Mouse (Mus musculus) mesoderm, embryonic 11.5 days (tissue): Measurements from ENCODE around the gene Olfr125.

Source experiments
- DNase-seq: peaks from one replicate; pipeline ENCODE4 v3.0.0-alpha.2; 2012; ENCODE audit warnings: low read depth, low spot score

Gene Olfr125

DNA sequence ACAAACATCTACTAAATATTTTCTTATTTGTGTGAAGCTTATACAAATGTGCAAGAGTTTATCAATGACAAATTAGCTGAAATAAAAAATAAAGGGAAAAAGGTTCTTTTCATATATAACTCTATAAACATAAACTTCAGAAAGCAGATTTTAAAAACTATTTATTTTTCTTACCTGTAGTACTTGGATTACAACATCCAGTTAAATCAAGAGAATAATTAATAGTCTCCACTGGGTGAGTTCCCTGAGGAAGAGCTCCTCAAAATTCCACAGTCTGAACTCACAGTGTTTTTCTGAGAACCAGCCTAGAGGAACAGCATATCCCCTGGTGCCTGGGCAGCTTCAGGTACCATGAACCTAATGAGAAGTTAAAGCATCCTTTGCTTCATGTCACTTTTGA, at the start of gene Olfr125:
TSS of gene Olfr125 (plus strand) at position 301 of the 400 bp plus-strand sequence.
- no peak for DNase-seq

DNA sequence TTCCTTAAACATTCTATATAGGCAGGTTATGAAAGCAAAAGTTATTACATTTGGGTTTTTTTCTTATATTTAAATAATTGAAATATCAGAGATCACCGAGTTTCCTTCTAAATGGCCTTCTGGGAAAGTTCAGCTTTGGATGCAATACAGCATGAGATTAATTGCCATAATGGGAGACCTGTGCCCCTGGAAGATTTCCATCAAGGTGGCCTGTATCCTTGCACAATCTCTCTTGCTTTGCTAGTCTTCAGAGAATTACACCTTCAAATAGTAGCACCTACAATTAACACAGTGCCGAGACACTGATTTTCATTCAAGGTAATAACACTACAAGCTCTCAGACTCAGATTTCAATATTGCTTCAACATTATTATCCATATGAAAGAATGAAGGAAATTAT, 39.5 kb upstream of the Olfr125 start, which contains the start of gene Olfr123:
TSS of gene Olfr123 (plus strand) at position 301 of the 400 bp plus-strand sequence.
- no peak for DNase-seq

DNA sequence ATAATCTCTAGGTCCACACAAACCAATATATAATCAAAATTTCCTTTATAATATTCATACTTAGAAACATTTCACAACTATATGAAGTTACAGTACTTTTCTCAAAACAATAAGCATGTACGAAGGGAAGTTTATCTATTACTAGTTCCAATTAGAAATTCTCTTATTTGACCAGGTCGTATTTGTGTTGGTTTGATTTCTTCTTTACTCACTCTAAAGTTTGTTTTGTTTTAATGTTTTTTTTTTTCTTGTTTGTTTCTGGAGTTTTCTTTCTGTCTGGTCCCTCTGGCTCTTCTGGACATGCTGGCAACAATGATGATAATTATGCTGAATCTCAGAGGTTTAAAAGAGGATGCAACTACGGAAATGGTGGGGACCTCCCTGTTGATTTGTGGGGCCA, 33.2 kb upstream of the Olfr125 start, which contains the start of gene Olfr124:
TSS of gene Olfr124 (plus strand) at position 301 of the 400 bp plus-strand sequence.
- no peak for DNase-seq

DNA sequence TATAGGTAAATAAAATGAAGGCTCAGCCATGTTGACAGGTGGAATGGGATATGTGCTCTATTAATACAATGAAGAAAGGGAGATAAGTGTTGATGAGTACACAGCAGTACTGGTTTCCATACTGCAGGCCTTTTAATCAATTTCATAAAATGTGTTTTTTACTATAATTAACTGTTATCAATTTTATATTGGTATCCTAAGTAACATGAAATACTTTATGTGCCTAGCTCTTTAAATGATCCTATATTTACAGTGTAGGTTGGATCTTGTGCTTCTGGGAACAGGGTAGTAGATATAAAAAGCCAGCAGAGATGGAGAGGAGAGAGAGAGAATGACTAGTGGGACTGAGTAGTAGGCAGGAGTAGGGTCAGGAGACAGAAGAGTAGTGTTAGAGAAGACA, 14.4 kb downstream of the Olfr125 start, which contains the start of gene Olfr126:
TSS of gene Olfr126 (plus strand) at position 301 of the 400 bp plus-strand sequence.
- no peak for DNase-seq

DNA sequence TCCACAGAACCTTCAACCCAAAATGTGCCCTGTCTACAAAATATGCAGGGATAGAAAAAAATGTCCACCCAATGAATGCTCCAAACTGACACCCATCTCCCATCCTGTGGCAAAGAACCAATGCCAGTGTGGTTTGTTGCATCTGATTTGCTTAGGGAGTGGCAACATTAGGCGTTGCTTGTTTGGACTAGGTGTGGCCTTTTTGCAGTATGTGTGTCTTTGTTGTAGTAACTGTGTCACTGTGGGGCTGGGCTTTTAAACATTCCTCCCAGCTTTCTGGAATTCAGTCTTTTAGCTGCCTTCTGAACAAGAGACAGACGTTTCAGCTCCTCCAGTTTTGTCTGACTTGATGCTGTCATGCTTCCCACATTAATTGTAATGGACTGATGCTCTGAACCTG, 31.2 kb downstream of the Olfr125 start:
- DNase-seq, result no peak

DNA sequence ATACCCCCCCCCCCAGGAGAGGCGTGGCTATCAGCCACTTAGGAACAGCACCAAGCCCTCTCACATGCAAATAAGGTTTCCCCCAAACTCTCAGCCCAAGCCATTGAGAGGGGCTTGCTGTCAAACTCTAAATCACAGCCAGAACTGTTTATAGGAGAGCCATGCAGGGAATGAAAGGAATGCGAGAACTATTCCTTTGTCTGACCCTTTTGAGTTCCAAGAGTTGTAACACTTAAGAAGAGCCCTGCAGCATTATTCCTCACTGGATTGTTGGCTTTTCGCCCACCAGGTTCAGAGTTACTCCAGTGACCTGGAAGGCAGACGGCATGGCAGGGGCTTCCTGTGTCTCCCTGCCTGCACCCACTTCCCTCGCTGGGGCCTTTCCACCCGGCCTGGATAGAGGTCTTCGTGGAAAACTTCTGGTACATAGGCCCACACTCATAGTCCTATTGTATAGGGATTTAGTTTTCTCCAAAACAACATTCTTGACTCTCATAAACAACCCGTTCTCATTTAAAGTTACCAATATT, 37.0 kb downstream of the Olfr125 start:
- DNase-seq, result peak; percentile 37

DNA sequence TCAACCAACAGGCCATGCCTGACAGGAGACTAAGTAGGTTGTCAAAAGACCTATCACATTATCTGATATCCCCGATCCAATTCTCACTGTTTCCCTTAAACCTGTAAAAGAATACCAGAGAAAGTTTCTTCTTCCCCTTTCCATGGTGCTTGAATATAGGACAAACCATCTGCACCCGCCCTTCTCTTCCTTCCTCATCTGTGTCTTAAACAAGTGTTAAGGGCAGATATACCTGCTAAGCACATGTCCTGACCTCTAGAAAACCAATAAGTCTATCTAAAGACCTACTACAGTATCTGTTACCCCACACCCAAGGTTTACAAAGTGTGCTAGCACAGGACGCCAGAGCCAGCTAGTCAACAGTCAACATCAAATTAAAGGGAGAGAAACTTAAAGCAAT, 41.1 kb downstream of the Olfr125 start:
- no peak for DNase-seq
